Mouse (Mus musculus): ENCODE results near the gene Fmnl2. TPM values are rescaled to one million over a fixed set of nuclear protein-coding genes. Genes with fewer than 3 reads are reported as not detected.

Fmnl2 gene
- polyA plus RNA-seq, 1 experiment: 2.3 TPM

GRCm38 (mm10) chr2:52979280-52979763 is 121.7 kb downstream of the Fmnl2 start:
- WGBS: 42% methylated on average over 4 of the region's 4 CpGs
- Histone ChIP-seq H3K27ac (ENCODE audit: insufficient read depth, low read length) (no peak overlapping the region), H3K27me3 (ENCODE audit: control insufficient read depth, insufficient read depth, low read length) (no peaks in the 10 kb centered on the region), H3K4me3 (ENCODE audit: extremely low read depth, insufficient read depth, insufficient read length) (no peak overlapping the region), H3K4me1 (ENCODE audit: control insufficient read depth, insufficient read depth, insufficient read length) (no peaks in the 10 kb centered on the region; the same call in 1 of the 2 replicates), H3K36me3 (ENCODE audit: control insufficient read depth, insufficient read depth, low read length) (no peaks in the 10 kb centered on the region)
- DNase-seq (ENCODE audit: low read depth in 1 of 2, low spot score in 2 of 2): no peak
- TF ChIP-seq POLR2A (IDR thresholded peaks at IDR 0.05; ENCODE audit: low read depth, low read length) (no peak), CTCF (IDR thresholded peaks at IDR 0.05; ENCODE audit: extremely low read depth, insufficient read depth, insufficient read length, insufficient replicate concordance) (no peak)

GRCm38 (mm10) chr2:52981126-52981525 is 123.5 kb downstream of the Fmnl2 start:
- Histone ChIP-seq H3K27me3 (ENCODE audit: control insufficient read depth, insufficient read depth, low read length) (no peaks in the 10 kb centered on the region), H3K27ac (ENCODE audit: insufficient read depth, low read length) (no peak overlapping the region), H3K4me1 (ENCODE audit: control insufficient read depth, insufficient read depth, insufficient read length) (no peaks in the 10 kb centered on the region; the same call in 1 of the 2 replicates), H3K36me3 (ENCODE audit: control insufficient read depth, insufficient read depth, low read length) (no peaks in the 10 kb centered on the region), H3K4me3 (ENCODE audit: extremely low read depth, insufficient read depth, insufficient read length) (no peak overlapping the region)
- no peak for DNase-seq (ENCODE audit: low read depth in 1 of 2, low spot score in 2 of 2)
- WGBS: 90% methylated on average over 7 of the region's 7 CpGs
- TF ChIP-seq CTCF (IDR thresholded peaks at IDR 0.05; ENCODE audit: extremely low read depth, insufficient read depth, insufficient read length, insufficient replicate concordance) (no peak), POLR2A (IDR thresholded peaks at IDR 0.05; ENCODE audit: low read depth, low read length) (no peak)

- DNase-seq (ENCODE audit: low read depth in 1 of 2, low spot score in 2 of 2): no peak
- Histone ChIP-seq H3K4me1 (ENCODE audit: control insufficient read depth, insufficient read depth, insufficient read length) (no peaks in the 10 kb centered on the region; the same call in 1 of the 2 replicates), H3K27ac (ENCODE audit: insufficient read depth, low read length) (no peak overlapping the region), H3K36me3 (ENCODE audit: control insufficient read depth, insufficient read depth, low read length) (no peaks in the 10 kb centered on the region), H3K4me3 (ENCODE audit: extremely low read depth, insufficient read depth, insufficient read length) (no peak overlapping the region), H3K27me3 (ENCODE audit: control insufficient read depth, insufficient read depth, low read length) (no peaks in the 10 kb centered on the region)
- 90% methylated on average over 8 of the region's 8 CpGs for WGBS
- TF ChIP-seq CTCF (IDR thresholded peaks at IDR 0.05; ENCODE audit: extremely low read depth, insufficient read depth, insufficient read length, insufficient replicate concordance) (no peak), POLR2A (IDR thresholded peaks at IDR 0.05; ENCODE audit: low read depth, low read length) (no peak)
Observed at GRCm38 (mm10) chr2:52981595-52981994, 123.9 kb downstream of the Fmnl2 start.

GRCm38 (mm10) chr2:52982502-52982901 is 124.8 kb downstream of the Fmnl2 start:
- WGBS: 73% methylated on average over 3 of the region's 3 CpGs
- no peak overlapping the region for H3K4me3 ChIP-seq (ENCODE audit: extremely low read depth, insufficient read depth, insufficient read length)
- no peak for TF ChIP-seq CTCF (IDR thresholded peaks at IDR 0.05; ENCODE audit: extremely low read depth, insufficient read depth, insufficient read length, insufficient replicate concordance)
- TF ChIP-seq POLR2A (IDR thresholded peaks at IDR 0.05; ENCODE audit: low read depth, low read length): no peak

GRCm38 (mm10) chr2:52984556-52984955 is 126.9 kb downstream of the Fmnl2 start:
- H3K4me1 ChIP-seq (ENCODE audit: control insufficient read depth, insufficient read depth, insufficient read length): no peaks in the 10 kb centered on the region; the same call in 1 of the 2 replicates
- no peak for DNase-seq (ENCODE audit: low read depth in 1 of 2, low spot score in 2 of 2)
- H3K27me3 ChIP-seq (ENCODE audit: control insufficient read depth, insufficient read depth, low read length): no peaks in the 10 kb centered on the region
- H3K36me3 ChIP-seq (ENCODE audit: control insufficient read depth, insufficient read depth, low read length): no peaks in the 10 kb centered on the region
- H3K4me3 ChIP-seq (ENCODE audit: extremely low read depth, insufficient read depth, insufficient read length): no peak overlapping the region
- no peak for TF ChIP-seq CTCF (IDR thresholded peaks at IDR 0.05; ENCODE audit: extremely low read depth, insufficient read depth, insufficient read length, insufficient replicate concordance)
- no peak for TF ChIP-seq POLR2A (IDR thresholded peaks at IDR 0.05; ENCODE audit: low read depth, low read length)
- 95% methylated on average over 1 of the region's 1 CpGs for WGBS
- H3K27ac ChIP-seq (ENCODE audit: insufficient read depth, low read length): no peak overlapping the region

More at GRCm38 (mm10) chr2:52982502-52982901, 124.8 kb downstream of the Fmnl2 start:
- no peak overlapping the region for H3K27ac ChIP-seq (ENCODE audit: insufficient read depth, low read length)
- no peaks in the 10 kb centered on the region; the same call in 1 of the 2 replicates for H3K4me1 ChIP-seq (ENCODE audit: control insufficient read depth, insufficient read depth, insufficient read length)
- DNase-seq (ENCODE audit: low read depth in 1 of 2, low spot score in 2 of 2): no peak
- no peaks in the 10 kb centered on the region for H3K27me3 ChIP-seq (ENCODE audit: control insufficient read depth, insufficient read depth, low read length)
- no peaks in the 10 kb centered on the region for H3K36me3 ChIP-seq (ENCODE audit: control insufficient read depth, insufficient read depth, low read length)

GRCm38 (mm10) chr2:52985167-52985566 is 127.5 kb downstream of the Fmnl2 start:
- H3K4me1 ChIP-seq (ENCODE audit: control insufficient read depth, insufficient read depth, insufficient read length): no peaks in the 10 kb centered on the region; the same call in 1 of the 2 replicates
- 78% methylated on average over 4 of the region's 4 CpGs for WGBS
- H3K4me3 ChIP-seq (ENCODE audit: extremely low read depth, insufficient read depth, insufficient read length): no peak overlapping the region
- DNase-seq (ENCODE audit: low read depth in 1 of 2, low spot score in 2 of 2): no peak
- H3K27me3 ChIP-seq (ENCODE audit: control insufficient read depth, insufficient read depth, low read length): no peaks in the 10 kb centered on the region
- TF ChIP-seq POLR2A (IDR thresholded peaks at IDR 0.05; ENCODE audit: low read depth, low read length) (no peak), CTCF (IDR thresholded peaks at IDR 0.05; ENCODE audit: extremely low read depth, insufficient read depth, insufficient read length, insufficient replicate concordance) (no peak)
- H3K27ac ChIP-seq (ENCODE audit: insufficient read depth, low read length): no peak overlapping the region
- H3K36me3 ChIP-seq (ENCODE audit: control insufficient read depth, insufficient read depth, low read length): no peaks in the 10 kb centered on the region

GRCm38 (mm10) chr2:52986354-52986753 is 128.7 kb downstream of the Fmnl2 start:
- Histone ChIP-seq H3K27me3 (ENCODE audit: control insufficient read depth, insufficient read depth, low read length) (no peaks in the 10 kb centered on the region), H3K27ac (ENCODE audit: insufficient read depth, low read length) (no peak overlapping the region), H3K4me3 (ENCODE audit: extremely low read depth, insufficient read depth, insufficient read length) (no peak overlapping the region), H3K4me1 (ENCODE audit: control insufficient read depth, insufficient read depth, insufficient read length) (no peaks in the 10 kb centered on the region; the same call in 1 of the 2 replicates), H3K36me3 (ENCODE audit: control insufficient read depth, insufficient read depth, low read length) (no peaks in the 10 kb centered on the region)
- WGBS: 75% methylated on average over 3 of the region's 3 CpGs
- DNase-seq (ENCODE audit: low read depth in 1 of 2, low spot score in 2 of 2): no peak
- no peak for TF ChIP-seq POLR2A (IDR thresholded peaks at IDR 0.05; ENCODE audit: low read depth, low read length)
- TF ChIP-seq CTCF (IDR thresholded peaks at IDR 0.05; ENCODE audit: extremely low read depth, insufficient read depth, insufficient read length, insufficient replicate concordance): no peak
